Mouse (Mus musculus): ENCODE measurements at regions not wholly inside any gene's neighbourhood (a gene's known extent, or its start where the extent isn't known, plus 50 kb on each side); places are given as distances from the start of the nearest gene placed in this dataset.

GRCm38 (mm10) chr11:114174871-114175270 lies 108.0 kb upstream of the Sdk2 start:
- TF ChIP-seq POLR2A (IDR thresholded peaks at IDR 0.05; ENCODE audit: insufficient read depth, low read depth, low read length) (no peak), CTCF (IDR thresholded peaks at IDR 0.05; ENCODE audit: insufficient read depth, low read depth, low read length) (no peak)
- WGBS: 91% methylated on average over 4 of the region's 4 CpGs
- Histone ChIP-seq H3K4me3 (ENCODE audit: insufficient read depth, low read depth, low read length) (no peak overlapping the region), H3K4me1 (ENCODE audit: control insufficient read depth, insufficient read depth, low read length) (peaks cover 24% of the 10 kb centered on the region), H3K27ac (ENCODE audit: insufficient read depth, low read depth, low read length) (no peak overlapping the region)

DNA sequence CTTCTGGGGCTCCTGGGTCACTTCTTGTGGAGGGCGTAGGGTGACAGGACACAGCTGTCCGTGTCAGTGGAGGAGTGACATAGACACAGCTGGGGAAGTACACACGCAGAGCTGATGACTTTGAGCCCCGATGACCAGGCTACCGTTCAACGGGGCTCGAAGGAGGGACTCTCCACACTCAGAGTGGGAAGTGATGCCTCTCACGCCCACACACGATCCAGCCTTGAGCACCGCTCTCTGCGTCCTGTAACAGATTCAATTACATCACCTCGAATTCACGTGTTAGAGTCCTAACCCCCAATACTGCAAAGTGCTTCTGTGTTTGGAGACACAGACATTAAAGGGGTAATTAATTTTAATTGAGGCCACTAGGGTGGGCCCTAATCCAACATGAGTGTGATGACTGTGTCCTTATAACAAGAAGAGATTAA lies 101.4 kb upstream of the Sdk2 start:
- Histone ChIP-seq H3K27ac (ENCODE audit: insufficient read depth, low read depth, low read length) (no peak overlapping the region), H3K4me3 (ENCODE audit: insufficient read depth, low read depth, low read length) (no peak overlapping the region), H3K4me1 (ENCODE audit: control insufficient read depth, insufficient read depth, low read length) (peaks cover 11% of the 10 kb centered on the region)
- 59% methylated on average over 13 of the region's 13 CpGs for WGBS
- TF ChIP-seq CTCF (IDR thresholded peaks at IDR 0.05; ENCODE audit: insufficient read depth, low read depth, low read length) (no peak), POLR2A (IDR thresholded peaks at IDR 0.05; ENCODE audit: insufficient read depth, low read depth, low read length) (no peak)

- WGBS: 66% methylated on average over 23 of the region's 23 CpGs
- Histone ChIP-seq H3K27ac (ENCODE audit: insufficient read depth, low read depth, low read length) (no peak overlapping the region), H3K4me1 (ENCODE audit: control insufficient read depth, insufficient read depth, low read length) (peaks cover 5% of the 10 kb centered on the region; the same call in 1 of the 2 replicates), H3K4me3 (ENCODE audit: insufficient read depth, low read depth, low read length) (no peak overlapping the region)
- TF ChIP-seq CTCF (IDR thresholded peaks at IDR 0.05; ENCODE audit: insufficient read depth, low read depth, low read length): no peak
- no peak for TF ChIP-seq POLR2A (IDR thresholded peaks at IDR 0.05; ENCODE audit: insufficient read depth, low read depth, low read length)
These were observed 99.0 kb upstream of the Sdk2 start for GRCm38 (mm10) chr11:114165656-114166362.

DNA sequence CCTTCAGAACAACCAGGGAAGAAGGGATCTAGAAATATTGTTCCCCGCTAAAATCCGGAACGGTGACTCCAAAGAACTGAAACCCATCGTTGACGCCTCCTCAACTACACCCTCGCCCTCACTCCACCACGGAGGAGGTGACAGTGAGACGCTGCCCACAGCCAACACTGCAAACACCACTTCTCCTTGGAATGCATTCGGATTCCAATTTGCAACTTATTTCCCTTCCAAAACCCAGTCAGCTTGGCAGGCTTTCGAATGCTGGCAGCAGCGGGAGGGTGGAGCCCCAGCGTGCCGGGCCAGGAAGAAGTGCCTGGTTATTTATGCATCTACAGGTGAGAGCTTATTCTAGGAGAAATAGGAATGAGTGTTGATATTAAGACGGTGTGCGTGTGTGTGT lies 85.9 kb upstream of the Sdk2 start:
- no peak overlapping the region for H3K27ac ChIP-seq (ENCODE audit: insufficient read depth, low read depth, low read length)
- no peak overlapping the region for H3K4me3 ChIP-seq (ENCODE audit: insufficient read depth, low read depth, low read length)
- TF ChIP-seq POLR2A (IDR thresholded peaks at IDR 0.05; ENCODE audit: insufficient read depth, low read depth, low read length) (no peak), CTCF (IDR thresholded peaks at IDR 0.05; ENCODE audit: insufficient read depth, low read depth, low read length) (no peak)
- WGBS: 31% methylated on average over 15 of the region's 15 CpGs
- peaks cover 8% of the 10 kb centered on the region for H3K4me1 ChIP-seq (ENCODE audit: control insufficient read depth, insufficient read depth, low read length)

GRCm38 (mm10) chr11:114146334-114146733 lies 79.5 kb upstream of the Sdk2 start:
- 73% methylated on average over 5 of the region's 5 CpGs for WGBS

DNA sequence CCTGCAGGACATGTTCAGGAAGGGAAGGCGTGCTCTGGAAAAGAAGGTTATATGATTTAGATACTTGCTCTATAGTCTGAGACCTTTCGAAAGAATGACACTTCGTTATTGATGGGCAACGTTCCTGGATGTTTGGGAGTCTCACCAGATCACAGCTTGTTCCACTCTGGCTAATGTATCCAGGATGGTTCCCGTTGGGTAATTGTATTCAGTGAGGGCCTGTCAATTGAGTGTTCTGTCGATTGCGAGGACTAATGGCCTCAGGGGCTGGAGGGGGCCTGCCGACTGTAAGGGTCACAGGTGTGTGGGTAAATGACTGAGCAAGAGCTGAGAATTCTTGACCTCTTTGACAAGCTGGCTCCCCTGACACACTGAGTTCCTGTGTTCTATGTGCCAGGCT lies 62.4 kb upstream of the Sdk2 start:
- Histone ChIP-seq H3K27ac (ENCODE audit: insufficient read depth, low read depth, low read length) (no peak overlapping the region), H3K4me1 (ENCODE audit: control insufficient read depth, insufficient read depth, low read length) (peaks cover 3% of the 10 kb centered on the region), H3K4me3 (ENCODE audit: insufficient read depth, low read depth, low read length) (no peak overlapping the region)
- 75% methylated on average over 8 of the region's 8 CpGs for WGBS
- TF ChIP-seq CTCF (IDR thresholded peaks at IDR 0.05; ENCODE audit: insufficient read depth, low read depth, low read length) (no peak), POLR2A (IDR thresholded peaks at IDR 0.05; ENCODE audit: insufficient read depth, low read depth, low read length) (no peak)

More at GRCm38 (mm10) chr11:114146334-114146733, 79.5 kb upstream of the Sdk2 start:
- no peaks in the 10 kb centered on the region for H3K4me1 ChIP-seq (ENCODE audit: control insufficient read depth, insufficient read depth, low read length)
- no peak overlapping the region for H3K4me3 ChIP-seq (ENCODE audit: insufficient read depth, low read depth, low read length)
- TF ChIP-seq CTCF (IDR thresholded peaks at IDR 0.05; ENCODE audit: insufficient read depth, low read depth, low read length) (no peak), POLR2A (IDR thresholded peaks at IDR 0.05; ENCODE audit: insufficient read depth, low read depth, low read length) (no peak)
- H3K27ac ChIP-seq (ENCODE audit: insufficient read depth, low read depth, low read length): no peak overlapping the region

DNA sequence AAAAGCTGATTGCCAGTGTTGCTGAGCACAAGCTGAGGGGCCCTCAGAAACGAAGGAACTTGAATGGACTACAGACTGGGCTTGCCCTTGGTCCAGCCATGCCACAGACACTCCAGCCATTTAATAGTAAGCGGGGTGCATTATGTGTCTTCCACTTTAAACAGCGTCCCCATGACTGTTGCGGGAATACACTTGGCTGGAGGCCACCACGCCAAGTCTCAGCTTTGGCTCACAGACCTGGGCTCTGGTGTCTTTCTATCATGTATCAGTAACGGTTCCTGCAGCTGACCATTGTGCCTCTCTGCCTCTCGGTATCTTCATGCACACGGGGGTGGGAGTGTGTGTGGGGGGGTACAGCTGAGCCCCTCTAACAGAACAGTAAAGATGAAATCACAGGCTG lies 62.0 kb upstream of the Sdk2 start:
- Histone ChIP-seq H3K4me3 (ENCODE audit: insufficient read depth, low read depth, low read length) (no peak overlapping the region), H3K27ac (ENCODE audit: insufficient read depth, low read depth, low read length) (no peak overlapping the region), H3K4me1 (ENCODE audit: control insufficient read depth, insufficient read depth, low read length) (peaks cover 3% of the 10 kb centered on the region)
- TF ChIP-seq POLR2A (IDR thresholded peaks at IDR 0.05; ENCODE audit: insufficient read depth, low read depth, low read length): no peak
- no peak for TF ChIP-seq CTCF (IDR thresholded peaks at IDR 0.05; ENCODE audit: insufficient read depth, low read depth, low read length)
- 74% methylated on average over 8 of the region's 8 CpGs for WGBS

GRCm38 (mm10) chr11:114127426-114127825 lies 60.6 kb upstream of the Sdk2 start:
- 50% methylated on average over 8 of the region's 8 CpGs for WGBS
- Histone ChIP-seq H3K4me3 (ENCODE audit: insufficient read depth, low read depth, low read length) (no peak overlapping the region), H3K27ac (ENCODE audit: insufficient read depth, low read depth, low read length) (no peak overlapping the region), H3K4me1 (ENCODE audit: control insufficient read depth, insufficient read depth, low read length) (peaks cover 3% of the 10 kb centered on the region)
- TF ChIP-seq POLR2A (IDR thresholded peaks at IDR 0.05; ENCODE audit: insufficient read depth, low read depth, low read length) (no peak), CTCF (IDR thresholded peaks at IDR 0.05; ENCODE audit: insufficient read depth, low read depth, low read length) (no peak)

- Histone ChIP-seq H3K4me3 (ENCODE audit: insufficient read depth, low read depth, low read length) (no peak overlapping the region), H3K27ac (ENCODE audit: insufficient read depth, low read depth, low read length) (no peak overlapping the region), H3K4me1 (ENCODE audit: control insufficient read depth, insufficient read depth, low read length) (no peaks in the 10 kb centered on the region)
- TF ChIP-seq POLR2A (IDR thresholded peaks at IDR 0.05; ENCODE audit: insufficient read depth, low read depth, low read length) (no peak), CTCF (IDR thresholded peaks at IDR 0.05; ENCODE audit: insufficient read depth, low read depth, low read length) (no peak)
- 27% methylated on average over 13 of the region's 13 CpGs for WGBS
These were observed 55.3 kb upstream of the Sdk2 start for GRCm38 (mm10) chr11:114122175-114122574.
